Mouse (Mus musculus): ENCODE data around the gene Gm8165.
"Not testable (repeated sequence)": the region's sequence is repeated elsewhere in the genome, so short reads cannot be mapped to it uniquely, and the experiment has no call there.

Gene Gm8165

GRCm38 (mm10) chr14:43677099-43677498 is at the start of gene Gm8165:
Gene Gm8165 (minus strand): TSS chr14:43677199.
- DNase-seq = not testable (repeated sequence)

GRCm38 (mm10) chr14:43697621-43698020 is 20.6 kb upstream of the Gm8165 start, which contains the start of gene Gm7324:
Gene Gm7324 (plus strand): TSS chr14:43697828.
- not testable (repeated sequence) for DNase-seq

All from right cerebral cortex, adult 18-20 months (tissue).